Mouse (Mus musculus) lung, adult 18-20 months (tissue): ENCODE data around the gene Taco1.
A peak's percentile ranks its signal among the peaks of the same experiment; 100 is the strongest.
"Not testable (repeated sequence)": the region's sequence is repeated elsewhere in the genome, so short reads cannot be mapped to it uniquely, and the experiment has no call there.

Experiments
- DNase-seq, 2 experiments: peaks; one replicate each; pipeline ENCODE4 v3.0.0; 2022; ENCODE audit warnings: mixed read lengths in 2 of 2

Taco1 gene

GRCm38 (mm10) chr11:106063756-106064155 lies 2.1 kb upstream of the Taco1 start:
- DNase-seq = no peak

- DNase-seq = no peak
Observed at GRCm38 (mm10) chr11:106065073-106065922, 563 bp upstream of the Taco1 start.

GRCm38 (mm10) chr11:106066616-106067015 lies 755 bp downstream of the Taco1 start:
- not testable (repeated sequence) for DNase-seq

- no peak for DNase-seq
Observed at GRCm38 (mm10) chr11:106073774-106074173, 7.9 kb downstream of the Taco1 start.

GRCm38 (mm10) chr11:106076321-106076720 lies 10.5 kb downstream of the Taco1 start:
- peak; percentile 70 to 79 for DNase-seq

- peak; percentile 100 for DNase-seq
Observed at GRCm38 (mm10) chr11:106083708-106084701, 18.1 kb downstream of the Taco1 start, which contains the start of gene Map3k3. Gene Map3k3, plus strand, starts transcription at chr11:106084613.

- DNase-seq = peak; percentile 82 to 86
Observed at GRCm38 (mm10) chr11:106084911-106085561, 19.2 kb downstream of the Taco1 start.

- peak; percentile 15 to 46 for DNase-seq
Observed at GRCm38 (mm10) chr11:106098223-106098622, 32.4 kb downstream of the Taco1 start.

GRCm38 (mm10) chr11:106102866-106103265 lies 37.0 kb downstream of the Taco1 start:
- DNase-seq = no peak

- DNase-seq = peak; percentile 37 to 49
Observed at GRCm38 (mm10) chr11:106106047-106106587, 40.3 kb downstream of the Taco1 start.

- DNase-seq = no peak
Observed at GRCm38 (mm10) chr11:106111688-106112087, 45.8 kb downstream of the Taco1 start.

- no peak for DNase-seq
Observed at GRCm38 (mm10) chr11:106122221-106122620, 56.4 kb downstream of the Taco1 start.

GRCm38 (mm10) chr11:106122736-106123135 lies 56.9 kb downstream of the Taco1 start:
- DNase-seq = peak; percentile 46 to 64
